Mouse (Mus musculus) hindbrain, embryonic 16.5 days (tissue): ENCODE results near the gene Apip. TPM values are rescaled to one million over a fixed set of nuclear protein-coding genes. Genes with fewer than 3 reads are reported as not detected.

Experiments
- ATAC-seq: fragments of 200-750 bp; cut with Nextera tagmentation; 2 replicates; pipeline ENCODE4 v1.8.0; 2017; ENCODE audit warnings: moderate TSS enrichment, moderate library complexity
- H3K27ac ChIP-seq: fragments of 300-500 bp; sonication (generic); 2 replicates; pipeline ENCODE4 v1.5.1; 2014; ENCODE audit warnings: low read depth, mild to moderate bottlenecking, control low read depth, low read length, moderate library complexity
- H3K27me3 ChIP-seq: fragments of 300-500 bp; sonication (generic); replicated peaks from 2 replicates; pipeline ENCODE4 v1.6.1; 2014; ENCODE audit warnings: low read length; ENCODE audit not compliant: control insufficient read depth, insufficient read depth
- H3K36me3 ChIP-seq: fragments of 300-500 bp; sonication (generic); 2 replicates; pipeline ENCODE4 v1.6.1; 2014; ENCODE audit warnings: mild to moderate bottlenecking, low read length, moderate library complexity, mixed read lengths; ENCODE audit not compliant: control insufficient read depth, insufficient read depth
- H3K4me1 ChIP-seq: fragments of 300-500 bp; sonication (generic); 2 replicates; pipeline ENCODE4 v1.6.1; 2014; ENCODE audit warnings: low read depth, low read length; ENCODE audit not compliant: control insufficient read depth, insufficient read depth
- H3K4me2 ChIP-seq: fragments of 300-500 bp; sonication (generic); 2 replicates; pipeline ENCODE4 v1.6.1; 2014; ENCODE audit warnings: mild to moderate bottlenecking, low read length, control low read depth, moderate library complexity
- H3K4me3 ChIP-seq: fragments of 300-500 bp; sonication (generic); 2 replicates; pipeline ENCODE4 v1.5.1; 2014; ENCODE audit warnings: mild to moderate bottlenecking, low read length, control low read depth, moderate library complexity
- H3K9ac ChIP-seq: fragments of 300-500 bp; sonication (generic); 2 replicates; pipeline ENCODE4 v1.6.1; 2014; ENCODE audit warnings: low read depth, mild to moderate bottlenecking, control low read depth, low read length, moderate library complexity
- H3K9me3 ChIP-seq: fragments of 300-500 bp; sonication (generic); 2 replicates; pipeline ENCODE4 v1.6.1; 2014; ENCODE audit warnings: mild to moderate bottlenecking, low read length, moderate library complexity; ENCODE audit not compliant: control insufficient read depth
- WGBS: fragments of 180-500 bp; shearing (Covaris S2); extraction: QIAGEN DNeasy Blood & Tissue Kit; methylation state at CpG from one replicate; pipeline ENCODE4 v1.1.7; 2014; 5-methylcytosine and 5-hydroxymethylcytosine counted together
- polyA plus RNA-seq: library from polyadenylated mRNA; unstranded; fragments of >200 nt; fragmentation: Nextera tagmentation; extraction: Ambion mirVana; gene quantifications from 2 replicates; pipeline ENCODE4 v1.2.1, GENCODE M21; 2015

Gene Apip
- polyA plus RNA-seq, 1 experiment from 2014 or later: 54.8 TPM

- H3K36me3 ChIP-seq: no peaks in the 10 kb centered on the region
- H3K4me3 ChIP-seq: no peak overlapping the region
- no peaks in the 10 kb centered on the region for H3K27me3 ChIP-seq
- 78% methylated on average over 8 of the region's 8 CpGs for WGBS
- H3K9me3 ChIP-seq: no peaks in the 10 kb centered on the region
- H3K9ac ChIP-seq: no peak overlapping the region
- ATAC-seq: no peak
- no peak overlapping the region for H3K4me2 ChIP-seq
- H3K4me1 ChIP-seq: peaks cover 8% of the 10 kb centered on the region
- H3K27ac ChIP-seq: no peak overlapping the region
These were observed 6.6 kb upstream of the Apip start for GRCm38 (mm10) chr2:103066683-103067551.

- H3K4me1 ChIP-seq: peaks cover 14% of the 10 kb centered on the region
- no peaks in the 10 kb centered on the region for H3K9me3 ChIP-seq
- no peak overlapping the region for H3K4me3 ChIP-seq
- H3K27me3 ChIP-seq: no peaks in the 10 kb centered on the region
- WGBS: 98% methylated on average over 2 of the region's 2 CpGs
- H3K27ac ChIP-seq: no peak overlapping the region
- H3K36me3 ChIP-seq: no peaks in the 10 kb centered on the region
- no peak overlapping the region for H3K9ac ChIP-seq
- H3K4me2 ChIP-seq: no peak overlapping the region
- ATAC-seq: no peak
These were observed 5.8 kb upstream of the Apip start for GRCm38 (mm10) chr2:103067552-103068207.

GRCm38 (mm10) chr2:103068602-103069001 is 4.9 kb upstream of the Apip start:
- ATAC-seq: no peak
- H3K4me2 ChIP-seq: no peak overlapping the region

GRCm38 (mm10) chr2:103069752-103070405 is 3.6 kb upstream of the Apip start:
- H3K9me3 ChIP-seq: no peaks in the 10 kb centered on the region
- WGBS: 96% methylated on average over 5 of the region's 5 CpGs
- no peak overlapping the region for H3K4me3 ChIP-seq
- H3K9ac ChIP-seq: no peak overlapping the region
- H3K27ac ChIP-seq: no peak overlapping the region
- H3K27me3 ChIP-seq: no peaks in the 10 kb centered on the region
- H3K4me2 ChIP-seq: no peak overlapping the region
- no peaks in the 10 kb centered on the region for H3K36me3 ChIP-seq
- H3K4me1 ChIP-seq: peaks cover 20% of the 10 kb centered on the region
- no peak for ATAC-seq

More at GRCm38 (mm10) chr2:103068602-103069001, 4.9 kb upstream of the Apip start:
- H3K4me3 ChIP-seq: no peak overlapping the region
- peaks cover 14% of the 10 kb centered on the region for H3K4me1 ChIP-seq
- no peak overlapping the region for H3K27ac ChIP-seq
- H3K9me3 ChIP-seq: no peaks in the 10 kb centered on the region
- 92% methylated on average over 1 of the region's 1 CpGs for WGBS
- H3K9ac ChIP-seq: no peak overlapping the region
- H3K36me3 ChIP-seq: no peaks in the 10 kb centered on the region
- H3K27me3 ChIP-seq: no peaks in the 10 kb centered on the region

GRCm38 (mm10) chr2:103070586-103070985 is 2.9 kb upstream of the Apip start:
- no peaks in the 10 kb centered on the region for H3K9me3 ChIP-seq
- H3K27ac ChIP-seq: no peak overlapping the region
- no peaks in the 10 kb centered on the region for H3K36me3 ChIP-seq
- 85% methylated on average over 3 of the region's 3 CpGs for WGBS
- H3K4me3 ChIP-seq: no peak overlapping the region
- ATAC-seq: no peak
- peaks cover 20% of the 10 kb centered on the region for H3K4me1 ChIP-seq
- no peak overlapping the region for H3K4me2 ChIP-seq
- no peak overlapping the region for H3K9ac ChIP-seq
- no peaks in the 10 kb centered on the region for H3K27me3 ChIP-seq

- H3K27ac ChIP-seq: no peak overlapping the region
- no peaks in the 10 kb centered on the region for H3K27me3 ChIP-seq
- no peaks in the 10 kb centered on the region for H3K4me1 ChIP-seq
- H3K4me2 ChIP-seq: no peak overlapping the region
- H3K9me3 ChIP-seq: no peaks in the 10 kb centered on the region
- H3K36me3 ChIP-seq: no peaks in the 10 kb centered on the region
- ATAC-seq: no peak
- H3K4me3 ChIP-seq: no peak overlapping the region
- no peak overlapping the region for H3K9ac ChIP-seq
- WGBS: 64% methylated on average over 6 of the region's 6 CpGs
These were observed 7.6 kb downstream of the Apip start for GRCm38 (mm10) chr2:103081117-103081516.

DNA sequence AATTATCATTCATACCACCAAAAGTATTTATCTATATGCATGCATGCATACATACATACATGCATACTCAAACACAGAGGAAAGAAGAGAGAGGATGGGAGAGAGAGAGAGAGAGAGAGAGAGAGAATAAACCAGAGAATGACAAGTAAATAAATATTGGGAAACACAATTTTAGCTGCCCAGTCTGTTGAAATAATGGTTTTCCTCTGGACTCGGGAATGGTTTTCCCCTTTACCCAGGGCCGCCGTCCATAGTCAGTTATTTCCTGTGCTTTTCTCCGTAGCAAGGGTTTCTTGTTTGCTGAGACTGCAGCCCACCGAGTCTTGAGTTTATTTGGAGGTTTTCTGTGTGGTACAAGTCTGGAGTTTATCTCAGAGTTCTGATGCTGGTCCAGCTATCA is 8.2 kb downstream of the Apip start:
- Histone ChIP-seq H3K9me3 (no peaks in the 10 kb centered on the region), H3K4me2 (no peak overlapping the region), H3K27me3 (no peaks in the 10 kb centered on the region), H3K9ac (no peak overlapping the region), H3K36me3 (no peaks in the 10 kb centered on the region), H3K4me1 (no peaks in the 10 kb centered on the region), H3K27ac (no peak overlapping the region), H3K4me3 (no peak overlapping the region)
- no peak for ATAC-seq
- 86% methylated on average over 5 of the region's 5 CpGs for WGBS

DNA sequence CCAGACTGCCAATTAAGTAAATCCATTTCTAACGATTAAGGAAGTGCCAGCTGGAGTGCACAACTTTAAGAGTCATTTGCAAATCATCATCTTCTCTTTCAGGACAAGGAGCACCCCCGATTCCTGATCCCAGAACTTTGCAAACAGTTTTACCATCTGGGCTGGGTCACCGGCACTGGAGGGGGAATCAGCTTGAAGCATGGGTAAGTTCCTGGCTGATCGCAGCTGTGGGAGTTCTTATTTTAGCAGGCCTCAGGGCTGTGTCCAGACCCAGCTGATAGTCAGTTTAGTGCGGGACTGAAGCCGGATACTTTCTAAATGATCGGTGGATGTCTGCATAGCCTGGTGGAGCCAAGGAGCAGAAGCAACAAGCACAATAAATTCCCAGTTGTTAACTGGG is 9.4 kb downstream of the Apip start:
- Histone ChIP-seq H3K27me3 (no peaks in the 10 kb centered on the region), H3K9me3 (no peaks in the 10 kb centered on the region), H3K27ac (no peak overlapping the region), H3K4me3 (no peak overlapping the region), H3K9ac (no peak overlapping the region), H3K36me3 (peaks cover 3% of the 10 kb centered on the region; the same call in 1 of the 2 replicates), H3K4me1 (no peaks in the 10 kb centered on the region), H3K4me2 (no peak overlapping the region)
- ATAC-seq: no peak
- 85% methylated on average over 7 of the region's 7 CpGs for WGBS

GRCm38 (mm10) chr2:103084451-103084850 is 11.0 kb downstream of the Apip start:
- Histone ChIP-seq H3K9ac (no peak overlapping the region), H3K27ac (no peak overlapping the region), H3K4me3 (no peak overlapping the region), H3K36me3 (peaks cover 8% of the 10 kb centered on the region), H3K27me3 (no peaks in the 10 kb centered on the region), H3K4me1 (no peaks in the 10 kb centered on the region), H3K9me3 (no peaks in the 10 kb centered on the region), H3K4me2 (no peak overlapping the region)
- WGBS: 65% methylated on average over 5 of the region's 5 CpGs
- no peak for ATAC-seq
